Mouse (Mus musculus): ENCODE measurements around the gene Dennd4a. TPM values are rescaled to one million over a fixed set of nuclear protein-coding genes. Genes with fewer than 3 reads are reported as not detected.

The Dennd4a gene
- total and polyA plus RNA-seq, 3 experiments = 17.6 to 417 (median 81.3) TPM

GRCm38 (mm10) chr9:64960978-64961320, 149.8 kb downstream of the Dennd4a start:
- TF ChIP-seq GATA2 (IDR thresholded peaks at IDR 0.05; ENCODE audit: borderline replicate concordance, low read depth, low read length) = no peak
- TF ChIP-seq GATA1 (IDR thresholded peaks at IDR 0.05; ENCODE audit: borderline replicate concordance, low read length) = no peak
- TF ChIP-seq POLR2AphosphoS5 (IDR thresholded peaks at IDR 0.05; ENCODE audit: insufficient replicate concordance, low read depth, low read length) = no peak
- no peak for TF ChIP-seq TAL1 (conservative IDR thresholded peaks at IDR 0.05; ENCODE audit: low read depth, low read length)
- no peak for TF ChIP-seq CTCF (IDR thresholded peaks at IDR 0.05; ENCODE audit: low read depth, low read length)
- Histone ChIP-seq H3K36me3 (replicated peaks) (peaks cover 41% of the 10 kb centered on the region), H3K27me3 (ENCODE audit: insufficient read depth, low read length) (no peaks in the 10 kb centered on the region), H3K4me1 (ENCODE audit: insufficient read depth, low read depth, low read length) (peaks cover 31% of the 10 kb centered on the region), H3K9me3 (replicated peaks) (no peaks in the 10 kb centered on the region), H3K4me3 (ENCODE audit: low read depth, low read length) (peak overlapping the region; percentile 85)
- 0 out of 2 replicates have a peak, but pooled peaks have one; percentile 11 for ATAC-seq (ENCODE audit: extremely low read depth, insufficient number of reproducible peaks, low FRiP score, poor library complexity, severe bottlenecking)
- DNase-seq (ENCODE audit: low spot score) = peak; percentile 76

Other genes with a start within 250 kb of the Dennd4a start
- 142 and 152 TPM in 2 replicates for gene Rab11a, start 73.6 kb upstream of the Dennd4a start, total RNA-seq (2014; fragmentation: Nextera tagmentation)
- 139 and 166 TPM in 2 replicates for gene Rab11a, start 73.6 kb upstream of the Dennd4a start, total RNA-seq (2017)
- 92.2 and 117 TPM in 2 replicates for gene Rab11a, start 73.6 kb upstream of the Dennd4a start, polyA plus RNA-seq (2012)
- not detected in 2 replicates for gene Slc24a1, start 140.3 kb downstream of the Dennd4a start, total RNA-seq (2014; fragmentation: Nextera tagmentation)
- 0.05 and 0.06 TPM in 2 replicates for gene Slc24a1, start 140.3 kb downstream of the Dennd4a start, total RNA-seq (2017)
- not detected in 2 replicates for gene Slc24a1, start 140.3 kb downstream of the Dennd4a start, polyA plus RNA-seq (2012)
- gene Ints14, start 149.6 kb downstream of the Dennd4a start, total RNA-seq (2014; fragmentation: Nextera tagmentation) = 46.3 and 50.1 TPM in 2 replicates
- gene Ints14, start 149.6 kb downstream of the Dennd4a start, total RNA-seq (2017) = 42.0 and 43.2 TPM in 2 replicates
- gene Ints14, start 149.6 kb downstream of the Dennd4a start, polyA plus RNA-seq (2012) = 36.4 and 42.7 TPM in 2 replicates
- 22.0 and 22.3 TPM in 2 replicates for gene Hacd3, start 210.4 kb downstream of the Dennd4a start, total RNA-seq (2014; fragmentation: Nextera tagmentation)
- gene Hacd3, start 210.4 kb downstream of the Dennd4a start, total RNA-seq (2017) = 48.1 and 49.0 TPM in 2 replicates
- gene Hacd3, start 210.4 kb downstream of the Dennd4a start, polyA plus RNA-seq (2012) = 3.0 and 3.3 TPM in 2 replicates
- gene Dpp8, start 221.1 kb downstream of the Dennd4a start, total RNA-seq (2014; fragmentation: Nextera tagmentation) = 137 and 145 TPM in 2 replicates
- gene Dpp8, start 221.1 kb downstream of the Dennd4a start, total RNA-seq (2017) = 125 and 133 TPM in 2 replicates
- gene Dpp8, start 221.1 kb downstream of the Dennd4a start, polyA plus RNA-seq (2012) = 11.6 and 13.6 TPM in 2 replicates